Mouse (Mus musculus) megakaryocyte, adult 5-6 weeks (primary cell): ENCODE data around the gene Myoz1. TPM values are rescaled to one million over a fixed set of nuclear protein-coding genes. Genes with fewer than 3 reads are reported as not detected.
"Not testable (repeated sequence)": the region's sequence is repeated elsewhere in the genome, so short reads cannot be mapped to it uniquely, and the experiment has no call there.

Experiments used
- ATAC-seq: 2 replicates; pipeline ENCODE4 v1.8.0; 2016; ENCODE audit warnings: mild to moderate bottlenecking, inconsistent platforms; ENCODE audit not compliant: poor library complexity, severe bottlenecking
- total RNA-seq, 2 experiments: library from RNA; stranded (forward) in 1 of 2; stranded (reverse) in 1 of 2; fragments of 153-499, 151-499 nt in 1 of 2; fragments of 221-1000, 200-1000 nt in 1 of 2; gene quantifications; 2 replicates each; pipeline versions ENCODE4 v1.2.3 to v1.2.4; 2015 to 2017

Gene Myoz1
- total RNA-seq, 2 experiments from 2014 or later = 0.51 to 0.76 TPM

- ATAC-seq = no peak
These were observed 16.3 kb downstream of the Myoz1 start for GRCm38 (mm10) chr14:20639918-20640619.

- ATAC-seq = no peak
These were observed 17.6 kb downstream of the Myoz1 start for GRCm38 (mm10) chr14:20638702-20639101.

GRCm38 (mm10) chr14:20637818-20638574 is 18.3 kb downstream of the Myoz1 start:
- ATAC-seq = no peak

- ATAC-seq = not testable (repeated sequence)
These were observed 19.4 kb downstream of the Myoz1 start for GRCm38 (mm10) chr14:20636968-20637367.

GRCm38 (mm10) chr14:20635546-20635945 is 20.8 kb downstream of the Myoz1 start:
- ATAC-seq = no peak

GRCm38 (mm10) chr14:20631253-20631652 is 25.1 kb downstream of the Myoz1 start:
- ATAC-seq = no peak

- no peak for ATAC-seq
These were observed 29.4 kb downstream of the Myoz1 start for GRCm38 (mm10) chr14:20626971-20627370.

GRCm38 (mm10) chr14:20626447-20626846 is 29.9 kb downstream of the Myoz1 start:
- ATAC-seq = no peak

GRCm38 (mm10) chr14:20622907-20623306 is 33.4 kb downstream of the Myoz1 start:
- no peak for ATAC-seq

- no peak for ATAC-seq
These were observed 33.9 kb downstream of the Myoz1 start for GRCm38 (mm10) chr14:20622412-20622811.

GRCm38 (mm10) chr14:20621903-20622302 is 34.4 kb downstream of the Myoz1 start:
- no peak for ATAC-seq

GRCm38 (mm10) chr14:20619131-20619530 is 37.2 kb downstream of the Myoz1 start:
- no peak for ATAC-seq

- no peak for ATAC-seq
These were observed 38.1 kb downstream of the Myoz1 start for GRCm38 (mm10) chr14:20618211-20618610.

GRCm38 (mm10) chr14:20616421-20616820 is 39.9 kb downstream of the Myoz1 start:
- no peak for ATAC-seq

GRCm38 (mm10) chr14:20615075-20615474 is 41.3 kb downstream of the Myoz1 start:
- ATAC-seq = no peak

- ATAC-seq = no peak
These were observed 43.5 kb downstream of the Myoz1 start for GRCm38 (mm10) chr14:20612820-20613219.

GRCm38 (mm10) chr14:20610146-20610545 is 46.2 kb downstream of the Myoz1 start:
- ATAC-seq = no peak

GRCm38 (mm10) chr14:20609519-20609918 is 46.8 kb downstream of the Myoz1 start:
- no peak for ATAC-seq

GRCm38 (mm10) chr14:20607396-20608126 is 48.8 kb downstream of the Myoz1 start:
- ATAC-seq = no peak

- ATAC-seq = no peak
These were observed 55.1 kb downstream of the Myoz1 start for GRCm38 (mm10) chr14:20601287-20601686.

- ATAC-seq = no peak
These were observed 56.1 kb downstream of the Myoz1 start for GRCm38 (mm10) chr14:20600203-20600602.

- ATAC-seq = no peak
These were observed 56.8 kb downstream of the Myoz1 start for GRCm38 (mm10) chr14:20599542-20599941.
